Mouse (Mus musculus) T-helper 17 cell (primary cell): Measurements from ENCODE around the gene March1.

Source experiments
- in situ Hi-C, 2 experiments: fragments of 300-600 bp; cut with MboI, MseI; formaldehyde crosslinking; loops; 1 replicate in 1 of 2; 2 replicates in 1 of 2; pipeline ENCODE4 v1.15.1; 2025; ENCODE audit warnings: high pct_unique_total_duplicates in 2 of 2

The March1 gene

DNA sequence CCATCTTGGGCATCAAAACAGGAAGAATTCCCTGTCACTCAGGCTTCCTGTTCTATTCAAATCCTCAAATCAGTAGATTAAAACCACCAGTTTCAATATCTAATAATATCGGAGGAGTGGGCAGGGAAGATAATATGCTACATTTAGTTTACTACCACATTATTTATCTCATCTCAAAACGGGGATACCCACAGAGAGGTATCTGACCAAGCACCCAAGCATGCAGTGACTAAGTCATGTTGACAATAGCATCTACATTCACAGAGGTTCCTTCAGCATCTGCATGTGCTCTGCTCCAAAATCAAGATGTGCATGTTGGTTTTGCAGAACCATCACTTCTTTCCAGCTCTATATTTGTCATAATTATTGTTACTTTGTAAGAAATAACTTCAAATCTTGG is 364.3 kb downstream of the March1 start:
- in situ Hi-C loops, result no loop called here

DNA sequence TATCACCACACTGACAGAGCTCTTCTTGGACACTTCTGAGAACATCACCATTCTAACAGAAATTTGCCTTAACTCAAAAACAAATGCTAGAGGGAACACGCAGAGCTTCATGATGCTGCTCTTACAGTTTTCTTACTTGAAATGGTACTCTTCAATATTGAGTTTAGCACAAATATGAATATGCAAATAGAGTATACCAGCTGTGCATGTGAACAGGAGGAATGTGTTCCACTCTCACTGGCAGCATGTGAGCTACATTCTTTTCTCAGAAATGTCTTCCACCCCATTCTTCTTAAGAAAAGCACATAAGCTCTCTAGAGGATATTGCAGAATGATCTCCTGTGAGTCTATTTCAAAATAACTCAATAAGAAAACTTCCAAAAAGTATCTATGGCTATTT is 370.0 kb downstream of the March1 start:
- in situ Hi-C loops, result no loop called here

GRCm38 (mm10) chr8:66022815-66023214 is 405.1 kb downstream of the March1 start:
- in situ Hi-C loops, result no loop called here

DNA sequence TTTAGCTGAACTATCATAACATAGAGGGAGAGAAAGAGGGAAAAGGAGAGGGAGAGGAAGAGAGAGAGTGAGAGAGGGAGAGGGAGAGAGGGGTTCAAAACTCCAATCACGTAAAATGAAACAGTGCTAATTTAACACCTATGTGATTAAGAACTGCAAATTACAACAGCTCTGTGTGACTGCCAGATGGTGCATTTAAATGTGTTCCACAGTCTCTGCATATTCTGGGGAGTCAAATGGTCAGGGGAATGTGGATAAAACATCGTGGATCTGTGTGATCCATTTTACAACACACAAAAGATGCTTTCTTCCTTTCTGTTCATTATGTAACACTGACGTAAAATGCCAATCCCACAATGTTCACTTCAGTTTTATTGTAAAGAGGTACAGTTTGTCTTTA is 416.0 kb downstream of the March1 start:
- in situ Hi-C loops, result no loop called here

GRCm38 (mm10) chr8:66034429-66034828 is 416.7 kb downstream of the March1 start:
- in situ Hi-C loops, result no loop called here

- in situ Hi-C loops, result no loop called here
Measured at GRCm38 (mm10) chr8:66094152-66094551, 476.5 kb downstream of the March1 start.

- in situ Hi-C loops, result no loop called here
Measured at GRCm38 (mm10) chr8:66098148-66098547, 480.4 kb downstream of the March1 start.

- in situ Hi-C loops, result no loop called here
Measured at GRCm38 (mm10) chr8:66119294-66119693, 501.6 kb downstream of the March1 start.

- in situ Hi-C loops, result loop anchor here in 1 of 2 experiments (10.0 kb wide), 1 partner anchor 785 kb away; no protein-coding TSS in a partner anchor
Measured at GRCm38 (mm10) chr8:66159648-66160047, 541.9 kb downstream of the March1 start.

DNA sequence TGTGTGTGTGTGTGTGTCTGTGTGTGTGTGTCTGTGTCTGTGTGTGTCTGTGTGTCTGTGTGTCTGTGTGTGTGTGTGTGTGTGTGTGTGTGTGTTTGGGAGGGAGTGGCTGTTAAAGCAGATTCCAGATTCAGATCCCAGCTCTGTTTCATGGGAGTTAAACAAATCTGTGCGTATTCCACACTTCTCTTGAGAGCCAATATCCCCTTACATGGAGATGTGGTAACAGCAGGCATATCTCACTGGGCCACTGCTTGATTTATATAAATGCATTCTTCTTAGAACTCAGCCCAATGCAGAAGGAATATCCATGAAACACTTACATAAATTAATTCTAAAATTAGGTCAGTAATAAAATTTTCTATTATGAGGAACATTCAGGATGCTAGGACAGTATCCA is 549.1 kb downstream of the March1 start:
- in situ Hi-C loops, result loop anchor here in 1 of 2 experiments (10.0 kb wide), 1 partner anchor 778 kb away; no protein-coding TSS in a partner anchor

DNA sequence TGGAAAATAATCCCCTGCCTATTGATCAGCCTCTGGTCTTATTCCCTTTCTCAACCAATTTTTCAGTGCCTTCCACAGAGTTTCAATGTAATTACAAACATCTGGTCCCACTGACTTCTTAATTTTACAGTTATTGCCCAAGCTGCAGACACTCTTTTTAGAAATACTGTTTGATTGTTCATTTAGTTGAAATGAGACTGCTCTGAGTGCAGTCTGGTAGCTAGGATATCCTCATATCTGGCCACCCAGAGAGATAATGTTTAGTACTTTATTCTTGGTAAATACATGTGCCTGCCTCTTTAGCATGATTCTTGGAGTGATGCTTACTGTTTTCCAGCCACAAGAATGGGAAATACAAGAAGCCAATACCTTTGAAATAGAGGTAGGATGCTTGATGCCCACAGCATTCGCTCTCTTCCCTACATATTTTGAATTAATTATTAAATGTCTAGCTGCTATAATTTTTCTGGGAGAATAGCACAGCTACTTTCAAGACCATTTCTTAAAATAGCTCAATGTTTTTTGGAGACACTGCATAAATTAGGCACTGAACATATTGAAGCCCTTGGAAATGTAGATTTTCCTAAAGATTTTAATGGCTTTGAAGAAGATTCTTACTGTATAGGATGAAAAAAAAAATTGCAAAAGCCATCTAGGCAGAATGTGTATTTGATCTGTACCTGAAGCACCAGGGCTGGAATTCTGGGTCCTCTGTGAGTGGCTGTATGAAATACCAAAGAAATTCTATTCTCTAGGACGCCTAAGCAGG is 549.9 kb downstream of the March1 start:
- in situ Hi-C loops, result loop anchor here in 1 of 2 experiments (10.0 kb wide), 1 partner anchor 777 kb away; no protein-coding TSS in a partner anchor

DNA sequence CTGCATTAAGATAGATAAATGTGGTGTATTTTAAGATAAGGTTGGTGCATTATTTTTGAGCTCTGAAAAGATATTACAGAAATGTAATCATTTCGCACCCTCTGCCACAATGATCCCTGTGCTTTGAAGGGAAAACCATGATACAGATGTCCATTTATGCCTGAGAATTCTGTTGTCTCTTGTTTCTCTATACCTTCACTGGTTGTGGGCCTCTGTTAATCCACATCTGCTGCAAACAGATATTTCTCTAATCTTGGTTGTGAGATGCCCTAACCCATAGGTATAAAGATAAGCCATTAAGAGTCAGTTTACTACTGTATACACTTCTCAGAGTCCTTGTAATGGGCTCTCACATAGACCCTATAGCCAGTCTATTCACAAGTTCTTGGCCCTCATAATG is 561.6 kb downstream of the March1 start:
- in situ Hi-C loops, result no loop called here

GRCm38 (mm10) chr8:66181265-66181664 is 563.6 kb downstream of the March1 start:
- in situ Hi-C loops, result no loop called here

DNA sequence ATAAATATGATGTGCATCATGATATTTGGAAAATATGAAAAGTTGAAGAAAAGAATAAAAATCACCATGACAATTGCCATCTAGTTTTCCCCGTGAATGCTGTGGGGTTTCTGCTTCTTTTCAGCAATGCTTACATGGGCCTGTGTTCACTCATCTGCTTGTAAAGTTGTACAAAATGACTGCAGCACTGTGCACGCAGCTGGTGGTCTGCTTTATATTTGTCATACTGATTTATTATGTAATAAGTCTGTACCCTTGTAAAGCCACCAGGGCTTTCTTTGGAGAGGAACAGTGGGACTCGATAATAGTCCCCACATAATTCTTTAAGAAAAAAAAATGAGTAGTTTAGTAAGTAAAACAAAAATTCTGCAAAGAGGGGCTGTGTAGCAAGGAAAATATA is 564.6 kb downstream of the March1 start:
- in situ Hi-C loops, result no loop called here

DNA sequence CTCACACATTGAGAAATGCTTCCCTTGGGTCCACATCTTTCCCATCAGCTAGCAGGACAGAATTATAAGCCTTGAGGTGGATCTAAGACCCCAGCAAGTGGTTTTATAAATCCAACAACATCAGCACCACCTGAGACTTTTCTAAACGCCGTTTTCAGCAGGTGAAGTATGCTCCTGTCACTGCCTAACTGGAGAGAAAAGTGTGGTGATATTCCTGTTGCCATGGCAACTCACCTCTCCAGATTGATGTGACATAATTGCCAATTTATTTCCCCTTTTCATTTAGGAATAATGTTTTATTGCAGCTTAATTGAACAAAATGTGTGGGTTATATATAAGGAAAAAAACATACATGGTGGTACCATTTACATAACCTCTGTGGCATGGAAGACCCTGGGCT is 565.8 kb downstream of the March1 start:
- in situ Hi-C loops, result no loop called here

GRCm38 (mm10) chr8:66185226-66185625 is 567.5 kb downstream of the March1 start:
- in situ Hi-C loops, result no loop called here

GRCm38 (mm10) chr8:66194416-66194815 is 576.7 kb downstream of the March1 start:
- in situ Hi-C loops, result no loop called here

DNA sequence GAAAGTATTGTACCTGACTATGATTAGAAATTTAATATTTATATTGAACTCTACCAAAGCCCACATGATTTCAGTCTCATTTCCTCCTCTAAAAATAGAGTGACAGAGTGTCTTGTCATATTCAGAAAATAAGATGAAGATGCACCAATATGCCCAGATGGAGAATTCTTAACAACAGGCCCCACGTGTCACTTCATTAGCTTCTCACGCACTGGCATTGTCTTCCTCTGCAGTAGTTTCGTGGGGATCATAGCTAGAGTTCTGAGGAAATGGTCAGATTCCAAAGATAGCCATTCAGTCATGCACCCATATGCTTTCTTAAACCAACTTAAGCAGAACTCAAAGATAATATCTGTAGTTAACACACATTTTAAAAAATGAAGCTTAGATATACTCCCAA is 582.5 kb downstream of the March1 start:
- in situ Hi-C loops, result no loop called here

GRCm38 (mm10) chr8:66203814-66204438 is 586.2 kb downstream of the March1 start:
- in situ Hi-C loops, result no loop called here

GRCm38 (mm10) chr8:66209553-66209952 is 591.9 kb downstream of the March1 start:
- in situ Hi-C loops, result no loop called here

DNA sequence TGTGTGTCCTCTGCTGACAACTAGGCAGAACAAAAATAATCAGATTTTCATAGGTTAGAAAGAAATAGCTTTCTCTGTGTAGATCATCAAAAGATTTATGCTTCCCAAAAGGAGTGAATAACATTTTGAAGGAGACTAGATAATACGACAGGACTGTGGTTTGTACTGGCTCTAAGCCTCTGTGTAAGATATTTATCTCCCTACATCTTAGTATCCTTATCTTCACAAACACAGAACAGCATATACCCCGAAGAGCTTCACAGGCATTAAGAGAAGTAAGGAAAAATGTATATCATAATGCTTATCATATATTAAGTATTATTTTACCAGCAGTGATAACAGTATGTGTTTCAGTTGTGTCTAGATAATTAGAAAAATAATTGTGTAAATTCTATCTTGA is 592.6 kb downstream of the March1 start:
- in situ Hi-C loops, result no loop called here

DNA sequence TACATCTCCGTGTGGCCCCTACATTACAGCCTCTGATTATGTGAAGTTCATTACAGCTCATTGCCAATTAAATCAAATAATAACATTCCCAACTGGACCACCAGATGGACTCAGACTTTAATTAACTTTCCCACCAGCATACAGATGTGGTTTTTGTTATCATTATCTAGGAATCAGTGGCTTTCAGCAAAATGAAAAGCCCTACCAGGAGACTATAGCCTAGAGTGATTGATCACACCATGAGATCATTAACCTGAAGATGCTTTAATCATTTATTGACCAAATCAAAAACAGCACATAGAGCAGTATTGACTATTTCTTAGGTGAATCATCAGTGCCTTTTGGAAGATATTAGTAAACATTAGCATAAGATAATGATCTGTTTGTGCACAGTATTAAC is 602.3 kb downstream of the March1 start:
- in situ Hi-C loops, result no loop called here

DNA sequence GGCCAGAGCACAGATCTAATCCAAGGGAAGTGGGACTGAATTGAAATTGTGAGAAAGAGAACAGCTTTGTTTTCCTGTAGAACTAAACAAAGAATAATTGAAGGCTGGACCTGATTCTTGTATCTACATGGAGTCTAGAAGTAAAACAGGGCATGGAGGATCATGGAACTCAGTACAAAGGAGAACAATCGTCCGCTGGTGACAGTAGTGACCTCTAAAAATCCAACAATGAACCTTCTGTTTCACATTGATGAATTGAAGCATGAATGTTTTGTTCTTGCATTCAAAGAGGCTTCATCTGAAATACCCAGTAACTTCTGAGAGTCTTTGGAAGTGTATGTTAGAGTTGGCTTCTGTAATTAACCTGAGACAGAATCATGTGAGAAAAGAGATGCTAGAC is 612.2 kb downstream of the March1 start:
- in situ Hi-C loops, result no loop called here
